Mouse (Mus musculus): ENCODE data around the gene Sprr2j-ps. TPM values are rescaled to one million over a fixed set of nuclear protein-coding genes. Genes with fewer than 3 reads are reported as not detected.

The Sprr2j-ps gene
- not detected in 2 replicates for polyA plus RNA-seq (2014; fragmentation: Nextera tagmentation; extraction: Ambion mirVana)

DNA sequence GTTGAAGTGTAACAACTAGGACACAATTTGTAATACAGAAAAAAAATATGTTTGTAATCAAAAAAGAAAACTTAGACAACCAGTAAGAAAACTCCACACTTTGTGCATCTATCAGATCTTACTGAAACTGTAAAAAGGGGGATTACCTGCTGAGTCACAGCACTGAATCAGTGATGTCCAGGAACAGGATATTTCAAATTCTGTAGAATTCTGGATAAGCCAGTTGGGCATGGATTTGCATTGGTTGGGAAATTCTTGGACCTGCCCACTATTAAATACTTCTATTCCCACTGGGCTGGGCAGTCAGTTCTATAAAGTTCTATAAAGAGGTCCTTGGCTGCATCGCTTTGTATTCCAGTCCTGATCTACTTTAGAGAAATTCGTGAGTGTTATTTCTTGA lies at the start of gene Sprr2j-ps:
TSS of gene Sprr2j-ps (plus strand) at position 301 of the 400 bp plus-strand sequence.
- WGBS = 94% methylated on average over 2 of the region's 2 CpGs
- Histone ChIP-seq H3K4me1 (ENCODE audit: control insufficient read depth, insufficient read depth, low read length) (no peaks in the 10 kb centered on the region), H3K27me3 (ENCODE audit: control insufficient read depth, insufficient read depth, low read length) (no peaks in the 10 kb centered on the region), H3K27ac (ENCODE audit: low read depth, low read length) (no peak within 1 kb of the TSS), H3K4me3 (ENCODE audit: low read length) (no peak within 1 kb of the TSS), H3K9ac (ENCODE audit: low read depth, low read length) (no peak within 1 kb of the TSS), H3K36me3 (ENCODE audit: control insufficient read depth, insufficient read depth, low read length) (no peaks in the 10 kb centered on the region), H3K9me3 (ENCODE audit: control insufficient read depth, low read length) (no peaks in the 10 kb centered on the region), H3K4me2 (replicated peaks; ENCODE audit: low read depth, low read length) (no peak within 1 kb of the TSS)
- no peak for ATAC-seq (ENCODE audit: low FRiP score, low TSS enrichment)

- Histone ChIP-seq H3K4me3 (ENCODE audit: low read length) (no peak overlapping the region), H3K27ac (ENCODE audit: low read depth, low read length) (no peak overlapping the region), H3K4me1 (ENCODE audit: control insufficient read depth, insufficient read depth, low read length) (no peaks in the 10 kb centered on the region), H3K9ac (ENCODE audit: low read depth, low read length) (no peak overlapping the region), H3K4me2 (replicated peaks; ENCODE audit: low read depth, low read length) (no peak overlapping the region), H3K36me3 (ENCODE audit: control insufficient read depth, insufficient read depth, low read length) (no peaks in the 10 kb centered on the region), H3K9me3 (ENCODE audit: control insufficient read depth, low read length) (no peaks in the 10 kb centered on the region), H3K27me3 (ENCODE audit: control insufficient read depth, insufficient read depth, low read length) (no peaks in the 10 kb centered on the region)
- no peak for ATAC-seq (ENCODE audit: low FRiP score, low TSS enrichment)
- 72% methylated on average over 2 of the region's 2 CpGs for WGBS
These were observed 44.3 kb upstream of the Sprr2j-ps start for GRCm38 (mm10) chr3:92373613-92374012.

- H3K4me2 ChIP-seq (replicated peaks; ENCODE audit: low read depth, low read length) = no peak within 1 kb of the TSS
- H3K27ac ChIP-seq (ENCODE audit: low read depth, low read length) = no peak within 1 kb of the TSS
- H3K36me3 ChIP-seq (ENCODE audit: control insufficient read depth, insufficient read depth, low read length) = no peaks in the 10 kb centered on the region
- 86% methylated on average over 1 of the region's 1 CpGs for WGBS
- ATAC-seq (ENCODE audit: low FRiP score, low TSS enrichment) = no peak
- H3K9ac ChIP-seq (ENCODE audit: low read depth, low read length) = no peak within 1 kb of the TSS
- H3K27me3 ChIP-seq (ENCODE audit: control insufficient read depth, insufficient read depth, low read length) = no peaks in the 10 kb centered on the region
- no peak within 1 kb of the TSS for H3K4me3 ChIP-seq (ENCODE audit: low read length)
- no peaks in the 10 kb centered on the region for H3K9me3 ChIP-seq (ENCODE audit: control insufficient read depth, low read length)
- H3K4me1 ChIP-seq (ENCODE audit: control insufficient read depth, insufficient read depth, low read length) = no peaks in the 10 kb centered on the region
These were observed 32.5 kb upstream of the Sprr2j-ps start, which contains the start of gene Sprr2h for GRCm38 (mm10) chr3:92385385-92385784. Gene Sprr2h (plus strand): TSS chr3:92385685.

GRCm38 (mm10) chr3:92394301-92394700 lies 23.6 kb upstream of the Sprr2j-ps start:
- no peak for ATAC-seq (ENCODE audit: low FRiP score, low TSS enrichment)
- Histone ChIP-seq H3K27ac (ENCODE audit: low read depth, low read length) (no peak overlapping the region), H3K36me3 (ENCODE audit: control insufficient read depth, insufficient read depth, low read length) (no peaks in the 10 kb centered on the region), H3K4me2 (replicated peaks; ENCODE audit: low read depth, low read length) (no peak overlapping the region), H3K9ac (ENCODE audit: low read depth, low read length) (no peak overlapping the region), H3K4me3 (ENCODE audit: low read length) (no peak overlapping the region), H3K9me3 (ENCODE audit: control insufficient read depth, low read length) (no peaks in the 10 kb centered on the region), H3K27me3 (ENCODE audit: control insufficient read depth, insufficient read depth, low read length) (no peaks in the 10 kb centered on the region), H3K4me1 (ENCODE audit: control insufficient read depth, insufficient read depth, low read length) (no peaks in the 10 kb centered on the region)
- WGBS = 47% methylated on average over 1 of the region's 1 CpGs

DNA sequence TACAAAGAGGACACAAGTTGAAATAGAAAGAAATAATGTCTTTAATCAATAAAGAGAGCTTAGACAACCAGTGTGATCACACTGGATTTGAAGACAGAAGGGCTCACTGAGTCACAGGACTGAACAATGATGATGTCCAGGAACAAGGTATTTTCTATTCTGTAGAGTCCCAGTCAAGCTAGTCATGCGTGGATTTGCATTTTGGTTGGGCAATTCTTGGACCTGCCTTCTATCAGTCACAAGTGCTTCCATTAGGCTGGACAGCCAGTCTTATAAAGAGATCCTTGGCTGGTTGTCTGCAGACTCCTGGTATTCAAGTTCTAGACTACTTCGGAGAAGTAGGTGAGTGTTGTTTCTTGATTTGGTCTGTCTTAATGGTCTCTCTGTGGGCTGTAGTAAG lies 10.2 kb upstream of the Sprr2j-ps start, which contains the start of gene Sprr2i:
TSS of gene Sprr2i (plus strand) at position 301 of the 400 bp plus-strand sequence.
- no peaks in the 10 kb centered on the region for H3K36me3 ChIP-seq (ENCODE audit: control insufficient read depth, insufficient read depth, low read length)
- 94% methylated on average over 2 of the region's 2 CpGs for WGBS
- H3K27ac ChIP-seq (ENCODE audit: low read depth, low read length) = no peak within 1 kb of the TSS
- no peak within 1 kb of the TSS for H3K9ac ChIP-seq (ENCODE audit: low read depth, low read length)
- H3K4me3 ChIP-seq (ENCODE audit: low read length) = no peak within 1 kb of the TSS
- H3K9me3 ChIP-seq (ENCODE audit: control insufficient read depth, low read length) = no peaks in the 10 kb centered on the region
- no peaks in the 10 kb centered on the region for H3K27me3 ChIP-seq (ENCODE audit: control insufficient read depth, insufficient read depth, low read length)
- ATAC-seq (ENCODE audit: low FRiP score, low TSS enrichment) = no peak
- H3K4me1 ChIP-seq (ENCODE audit: control insufficient read depth, insufficient read depth, low read length) = no peaks in the 10 kb centered on the region
- no peak within 1 kb of the TSS for H3K4me2 ChIP-seq (replicated peaks; ENCODE audit: low read depth, low read length)

DNA sequence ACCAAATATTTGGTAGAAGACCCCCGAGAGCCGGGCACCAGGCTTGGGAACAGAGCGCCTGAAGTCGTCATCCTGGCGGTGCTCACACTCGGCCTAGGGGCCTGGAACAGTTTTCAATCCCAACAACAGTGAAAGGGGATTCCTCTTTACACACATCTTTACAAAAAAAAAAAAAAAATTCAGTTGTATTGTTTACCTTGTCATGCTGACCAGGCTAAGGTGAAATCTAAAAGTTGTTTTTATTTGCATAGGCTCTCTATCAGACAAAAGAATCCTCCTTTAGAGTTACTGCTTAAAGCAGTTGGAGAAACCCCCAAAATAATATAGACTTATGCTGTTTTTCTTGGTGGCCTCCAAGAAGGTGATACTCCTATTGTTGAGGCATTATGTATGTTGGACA lies 11.4 kb downstream of the Sprr2j-ps start, which contains the start of gene Gm9774:
TSS of gene Gm9774 (minus strand) at position 101 of the 400 bp plus-strand sequence.
- H3K27me3 ChIP-seq (ENCODE audit: control insufficient read depth, insufficient read depth, low read length) = no peaks in the 10 kb centered on the region
- H3K4me3 ChIP-seq (ENCODE audit: low read length) = no peak within 1 kb of the TSS
- no peak for ATAC-seq (ENCODE audit: low FRiP score, low TSS enrichment)
- 88% methylated on average over 6 of the region's 6 CpGs for WGBS
- no peaks in the 10 kb centered on the region for H3K36me3 ChIP-seq (ENCODE audit: control insufficient read depth, insufficient read depth, low read length)
- H3K9ac ChIP-seq (ENCODE audit: low read depth, low read length) = no peak within 1 kb of the TSS
- no peaks in the 10 kb centered on the region for H3K9me3 ChIP-seq (ENCODE audit: control insufficient read depth, low read length)
- H3K4me1 ChIP-seq (ENCODE audit: control insufficient read depth, insufficient read depth, low read length) = no peaks in the 10 kb centered on the region
- no peak within 1 kb of the TSS for H3K4me2 ChIP-seq (replicated peaks; ENCODE audit: low read depth, low read length)
- H3K27ac ChIP-seq (ENCODE audit: low read depth, low read length) = no peak within 1 kb of the TSS

- Histone ChIP-seq H3K4me3 (ENCODE audit: low read length) (no peak within 1 kb of the TSS), H3K27me3 (ENCODE audit: control insufficient read depth, insufficient read depth, low read length) (no peaks in the 10 kb centered on the region), H3K36me3 (ENCODE audit: control insufficient read depth, insufficient read depth, low read length) (no peaks in the 10 kb centered on the region), H3K4me1 (ENCODE audit: control insufficient read depth, insufficient read depth, low read length) (no peaks in the 10 kb centered on the region), H3K27ac (ENCODE audit: low read depth, low read length) (no peak within 1 kb of the TSS), H3K4me2 (replicated peaks; ENCODE audit: low read depth, low read length) (no peak within 1 kb of the TSS), H3K9ac (ENCODE audit: low read depth, low read length) (no peak within 1 kb of the TSS), H3K9me3 (ENCODE audit: control insufficient read depth, low read length) (no peaks in the 10 kb centered on the region)
- ATAC-seq (ENCODE audit: low FRiP score, low TSS enrichment) = no peak
- WGBS = 89% methylated on average over 2 of the region's 2 CpGs
These were observed 14.4 kb downstream of the Sprr2j-ps start, which contains the start of gene Sprr2k for GRCm38 (mm10) chr3:92432282-92432681. Gene Sprr2k (plus strand): TSS chr3:92432582.

- Histone ChIP-seq H3K27me3 (ENCODE audit: control insufficient read depth, insufficient read depth, low read length) (no peaks in the 10 kb centered on the region), H3K9me3 (ENCODE audit: control insufficient read depth, low read length) (no peaks in the 10 kb centered on the region), H3K9ac (ENCODE audit: low read depth, low read length) (no peak within 1 kb of the TSS), H3K4me3 (ENCODE audit: low read length) (no peak within 1 kb of the TSS), H3K36me3 (ENCODE audit: control insufficient read depth, insufficient read depth, low read length) (no peaks in the 10 kb centered on the region), H3K4me2 (replicated peaks; ENCODE audit: low read depth, low read length) (no peak within 1 kb of the TSS), H3K27ac (ENCODE audit: low read depth, low read length) (no peak within 1 kb of the TSS), H3K4me1 (ENCODE audit: control insufficient read depth, insufficient read depth, low read length) (no peaks in the 10 kb centered on the region)
- WGBS = 94% methylated on average over 3 of the region's 3 CpGs
- ATAC-seq (ENCODE audit: low FRiP score, low TSS enrichment) = no peak
These were observed 20.8 kb downstream of the Sprr2j-ps start, which contains the start of gene Sprr1b for GRCm38 (mm10) chr3:92438689-92439088. Gene Sprr1b (minus strand): TSS chr3:92438789.

GRCm38 (mm10) chr3:92440177-92440576 lies 22.3 kb downstream of the Sprr2j-ps start:
- no peaks in the 10 kb centered on the region for H3K9me3 ChIP-seq (ENCODE audit: control insufficient read depth, low read length)
- no peaks in the 10 kb centered on the region for H3K4me1 ChIP-seq (ENCODE audit: control insufficient read depth, insufficient read depth, low read length)
- ATAC-seq (ENCODE audit: low FRiP score, low TSS enrichment) = no peak
- no peaks in the 10 kb centered on the region for H3K36me3 ChIP-seq (ENCODE audit: control insufficient read depth, insufficient read depth, low read length)
- H3K9ac ChIP-seq (ENCODE audit: low read depth, low read length) = no peak overlapping the region
- no peaks in the 10 kb centered on the region for H3K27me3 ChIP-seq (ENCODE audit: control insufficient read depth, insufficient read depth, low read length)
- no peak overlapping the region for H3K4me2 ChIP-seq (replicated peaks; ENCODE audit: low read depth, low read length)
- WGBS = 91% methylated on average over 3 of the region's 3 CpGs
- H3K27ac ChIP-seq (ENCODE audit: low read depth, low read length) = no peak overlapping the region
- H3K4me3 ChIP-seq (ENCODE audit: low read length) = no peak overlapping the region
